Mouse (Mus musculus) right cerebral cortex, postnatal 36 days (tissue): ENCODE results near the gene Ecm1.
A peak's percentile ranks its signal among the peaks of the same experiment; 100 is the strongest.
"Not testable (repeated sequence)": the region's sequence is repeated elsewhere in the genome, so short reads cannot be mapped to it uniquely, and the experiment has no call there.

Source experiments
- DNase-seq, 2 experiments: peaks; one replicate each; pipeline ENCODE4 v3.0.0; 2022; ENCODE audit warnings: low spot score in 2 of 2, mixed read lengths in 1 of 2

Gene Ecm1

DNA sequence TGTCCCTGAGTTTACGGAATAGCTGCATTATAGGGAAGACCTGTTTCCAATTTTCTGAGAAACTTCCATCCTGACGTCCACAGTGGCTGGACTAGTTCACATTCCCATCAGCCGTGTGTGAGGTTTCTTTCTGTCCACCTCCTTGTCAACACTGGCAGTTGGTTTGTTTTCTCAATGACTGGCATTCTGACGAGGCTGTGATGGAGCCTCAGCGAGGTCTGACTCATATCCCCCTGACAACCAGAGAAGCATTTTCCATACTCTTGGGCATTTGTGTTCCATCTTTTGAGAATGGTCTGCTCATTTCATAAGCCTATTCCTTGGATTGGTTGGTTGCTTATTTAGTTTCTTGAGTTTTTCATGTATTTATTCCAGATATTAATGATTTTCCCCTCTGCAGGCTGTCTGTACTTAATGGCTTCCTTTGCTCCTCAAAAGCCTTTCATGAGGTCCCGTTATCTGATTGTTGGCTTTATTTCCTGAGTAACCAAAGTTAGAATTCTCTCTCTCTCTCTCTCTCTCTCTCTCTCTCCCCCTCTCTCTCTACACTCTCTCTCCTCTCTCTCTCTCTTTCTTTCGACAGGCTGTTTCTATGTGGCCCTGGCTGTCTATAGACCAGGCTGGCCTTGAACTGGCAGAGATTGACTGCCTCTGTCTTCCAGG lies 12.5 kb downstream of the Ecm1 start:
- DNase-seq, result no peak

- no peak for DNase-seq
Measured at GRCm38 (mm10) chr3:95725863-95726262, 13.5 kb downstream of the Ecm1 start.

GRCm38 (mm10) chr3:95722386-95722785 lies 17.0 kb downstream of the Ecm1 start:
- DNase-seq, result no peak

DNA sequence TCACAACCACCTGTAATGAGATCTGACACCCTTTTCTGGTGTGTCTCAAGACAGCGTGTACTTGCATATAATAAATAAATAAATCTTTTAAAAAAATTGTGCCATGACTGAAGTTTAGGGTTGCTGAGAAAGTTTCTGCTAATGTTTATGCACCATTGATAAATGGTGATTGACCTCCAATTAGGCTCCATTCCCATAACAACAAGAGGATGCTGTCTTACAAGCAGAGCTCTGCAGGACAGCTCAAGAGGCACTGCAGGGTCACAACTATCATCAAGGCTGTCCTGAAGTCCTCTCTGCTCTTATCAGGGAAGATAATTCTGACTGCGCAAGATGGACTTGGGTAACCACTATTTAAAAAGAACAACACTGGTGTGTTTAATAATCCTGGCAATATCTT lies 21.2 kb downstream of the Ecm1 start:
- DNase-seq, result no peak

DNA sequence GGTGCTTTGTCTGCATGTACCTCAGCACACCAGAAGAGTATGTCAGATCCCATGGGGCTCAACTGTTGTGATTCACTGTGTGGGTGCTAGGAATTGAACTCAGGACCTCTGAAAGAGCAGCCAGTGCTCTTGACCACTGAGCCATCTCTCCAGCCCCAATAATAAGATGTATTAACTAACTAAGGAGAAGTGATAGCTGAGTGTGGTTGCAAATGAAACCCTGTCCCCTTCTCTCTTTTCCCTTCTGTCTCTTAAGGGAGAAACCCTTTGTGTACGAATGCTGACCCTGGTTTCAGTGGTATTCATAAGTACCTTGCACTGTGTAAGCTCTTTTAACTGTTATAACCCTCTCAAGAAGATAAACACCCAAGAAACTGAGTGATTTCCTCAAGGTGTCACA lies 23.3 kb downstream of the Ecm1 start:
- DNase-seq, result no peak

DNA sequence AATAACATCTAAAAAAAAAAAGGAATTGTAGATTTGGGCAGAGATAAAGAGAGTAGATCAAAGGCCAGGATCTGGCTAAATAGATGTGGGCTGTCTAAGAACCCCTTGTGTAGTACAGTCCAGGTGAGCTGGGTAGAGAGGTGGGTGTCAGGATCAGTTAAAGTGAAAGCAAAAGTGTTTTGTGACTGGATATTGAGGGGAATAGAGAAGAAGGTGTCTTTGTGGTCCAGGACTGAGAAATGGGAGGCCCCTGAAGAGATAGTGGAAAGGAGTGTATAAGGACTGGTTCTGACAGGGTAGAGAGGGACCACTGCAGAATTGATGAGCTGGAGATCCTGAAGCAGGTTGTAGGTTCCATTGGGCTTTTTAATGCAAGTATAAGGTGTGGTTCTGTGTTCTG lies 29.4 kb downstream of the Ecm1 start:
- DNase-seq, result no peak

GRCm38 (mm10) chr3:95709044-95709443 lies 30.3 kb downstream of the Ecm1 start:
- no peak for DNase-seq

- DNase-seq, result no peak
Measured at GRCm38 (mm10) chr3:95707497-95707896, 31.9 kb downstream of the Ecm1 start.

- no peak for DNase-seq
Measured at GRCm38 (mm10) chr3:95706273-95706672, 33.1 kb downstream of the Ecm1 start.

GRCm38 (mm10) chr3:95704612-95705011 lies 34.8 kb downstream of the Ecm1 start:
- no peak for DNase-seq

DNA sequence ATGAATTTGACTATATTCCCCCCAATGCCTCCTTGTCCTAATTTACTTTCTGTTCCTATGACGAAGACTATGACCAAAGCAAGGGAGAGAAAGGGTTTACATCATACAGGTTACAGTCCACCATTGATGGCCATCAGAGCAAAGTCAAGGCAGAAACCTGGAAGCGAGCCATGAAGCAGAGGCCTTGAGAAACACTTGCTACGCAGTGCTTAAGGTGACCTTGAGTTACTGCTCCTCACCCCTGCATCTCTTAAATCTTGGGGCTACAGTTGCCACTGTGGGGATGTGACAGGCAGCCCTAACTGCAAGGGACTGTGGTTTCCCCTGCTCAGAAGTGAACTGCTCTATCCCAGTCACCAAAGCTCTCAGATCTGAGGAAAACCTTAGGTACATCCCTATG lies 36.1 kb downstream of the Ecm1 start:
- DNase-seq, result no peak

DNA sequence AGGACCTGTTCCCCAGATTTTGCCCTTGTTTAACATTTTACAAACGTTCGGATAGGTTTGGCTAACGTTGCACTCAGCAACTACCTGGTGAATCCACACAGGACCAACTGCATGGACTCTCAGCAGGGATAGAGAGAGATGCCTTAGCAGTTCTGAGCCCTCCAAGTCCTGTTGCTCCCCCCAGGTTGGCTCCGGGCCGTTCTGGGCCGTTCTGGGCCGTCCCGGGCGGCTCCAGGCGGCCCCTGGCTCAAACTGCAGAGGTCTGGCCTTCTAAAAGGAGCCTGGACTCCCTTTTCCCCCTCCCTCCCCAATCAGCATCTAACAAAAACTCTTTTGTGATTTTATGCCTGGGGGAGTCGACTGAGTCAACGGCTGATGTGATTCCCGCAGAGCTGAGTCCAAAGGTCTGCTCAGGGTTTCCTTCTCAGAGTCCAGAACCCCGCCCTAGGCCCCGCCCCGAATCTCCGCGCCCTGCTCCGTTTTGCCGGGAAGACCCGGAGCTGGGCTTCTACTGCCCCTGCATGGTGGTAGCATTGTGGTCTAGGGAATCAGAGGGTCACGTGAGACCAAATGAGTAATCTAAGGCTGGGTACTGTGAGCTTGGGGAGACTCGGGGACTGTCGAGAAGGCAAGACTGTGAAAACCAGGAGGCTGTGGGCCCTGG lies 37.4 kb downstream of the Ecm1 start:
- peak in 1 of 2 experiments; percentile 18 for DNase-seq

- no peak for DNase-seq
Measured at GRCm38 (mm10) chr3:95701085-95701484, 38.3 kb downstream of the Ecm1 start.

DNA sequence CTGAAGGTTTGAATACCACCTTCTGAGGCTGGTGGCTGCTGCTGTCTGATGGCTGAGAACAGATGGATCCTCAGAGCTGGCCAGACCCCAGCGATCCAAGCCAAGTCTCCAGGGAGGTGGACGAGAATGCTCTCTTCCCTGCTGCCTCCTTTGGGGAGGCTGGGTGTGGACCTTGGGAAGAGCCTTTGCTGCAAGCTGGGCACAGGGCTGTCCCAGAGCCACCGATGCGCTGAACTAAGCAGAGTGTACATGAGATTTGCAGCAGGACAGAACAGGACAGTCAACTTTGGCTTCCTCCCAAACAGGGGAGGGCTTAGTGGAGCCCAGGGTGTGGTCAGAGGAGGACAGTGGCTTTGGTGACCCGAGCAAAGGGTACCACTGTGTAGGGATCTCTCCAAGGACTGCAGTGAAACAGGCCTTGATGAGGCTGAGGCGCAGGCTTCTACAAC lies 39.1 kb downstream of the Ecm1 start:
- no peak for DNase-seq

GRCm38 (mm10) chr3:95698286-95698685 lies 41.1 kb downstream of the Ecm1 start:
- no peak for DNase-seq

DNA sequence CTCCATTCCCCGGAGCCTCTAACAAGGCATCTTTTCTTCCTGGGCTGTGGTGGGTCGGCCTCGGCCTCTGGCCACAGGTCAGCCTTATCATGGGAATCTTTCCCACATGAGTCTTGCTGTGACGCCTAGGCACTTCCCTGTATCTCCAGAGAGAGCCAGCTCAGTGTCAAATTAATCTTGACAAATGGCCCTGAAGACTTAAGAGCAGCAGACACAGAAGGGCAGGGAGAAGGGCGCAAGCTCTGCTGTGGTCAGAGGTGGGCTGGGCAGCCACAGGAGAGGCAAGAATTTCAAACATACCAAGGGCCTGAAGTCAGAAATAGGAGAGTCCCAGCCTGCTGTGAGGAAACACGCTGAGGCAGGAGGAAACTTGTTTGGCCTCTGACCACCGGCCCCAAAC lies 43.0 kb downstream of the Ecm1 start:
- DNase-seq, result no peak

GRCm38 (mm10) chr3:95695796-95696195 lies 43.6 kb downstream of the Ecm1 start:
- no peak for DNase-seq

DNA sequence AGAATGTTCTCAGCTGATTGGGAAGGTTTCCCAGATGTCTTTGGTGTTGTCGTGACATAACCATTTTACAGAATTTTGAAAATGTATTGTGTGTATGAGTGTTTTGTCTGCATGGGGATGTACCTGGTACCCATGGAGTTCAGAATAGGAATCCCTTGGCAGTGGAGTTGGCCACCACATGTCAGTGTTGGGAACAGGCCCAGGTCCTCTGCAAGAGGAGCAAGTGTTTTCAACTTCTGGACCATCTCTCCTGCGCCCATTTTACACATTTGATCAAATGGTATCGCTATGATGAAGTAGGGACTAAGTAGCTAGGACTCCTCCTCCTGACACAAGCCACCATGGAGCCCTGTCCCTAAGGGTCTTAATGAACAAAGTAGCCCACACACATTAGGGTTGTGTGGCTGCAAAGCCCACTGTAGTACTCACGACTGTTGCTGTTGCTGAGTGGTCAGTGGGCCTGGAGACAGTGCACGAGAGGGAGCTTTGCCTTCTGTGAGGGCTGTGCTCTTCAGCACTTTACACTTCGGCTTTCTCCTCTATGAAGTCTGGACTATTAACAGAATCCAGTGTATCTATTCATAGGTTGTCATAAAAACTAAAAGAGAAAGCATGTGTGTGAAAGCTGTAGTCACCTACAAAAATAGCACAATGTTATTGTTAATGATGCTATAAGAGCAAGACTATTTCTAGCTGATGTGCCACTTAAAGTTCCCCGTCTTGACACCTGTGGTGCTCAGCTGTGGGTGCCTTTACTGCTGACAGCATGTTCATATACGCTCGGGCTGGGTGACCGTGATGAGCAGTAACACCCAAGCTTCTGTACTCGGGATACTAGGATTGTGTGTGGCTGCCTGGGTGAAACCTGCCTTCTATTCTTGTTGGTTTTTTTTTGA lies 44.3 kb downstream of the Ecm1 start:
- DNase-seq, result no peak

DNA sequence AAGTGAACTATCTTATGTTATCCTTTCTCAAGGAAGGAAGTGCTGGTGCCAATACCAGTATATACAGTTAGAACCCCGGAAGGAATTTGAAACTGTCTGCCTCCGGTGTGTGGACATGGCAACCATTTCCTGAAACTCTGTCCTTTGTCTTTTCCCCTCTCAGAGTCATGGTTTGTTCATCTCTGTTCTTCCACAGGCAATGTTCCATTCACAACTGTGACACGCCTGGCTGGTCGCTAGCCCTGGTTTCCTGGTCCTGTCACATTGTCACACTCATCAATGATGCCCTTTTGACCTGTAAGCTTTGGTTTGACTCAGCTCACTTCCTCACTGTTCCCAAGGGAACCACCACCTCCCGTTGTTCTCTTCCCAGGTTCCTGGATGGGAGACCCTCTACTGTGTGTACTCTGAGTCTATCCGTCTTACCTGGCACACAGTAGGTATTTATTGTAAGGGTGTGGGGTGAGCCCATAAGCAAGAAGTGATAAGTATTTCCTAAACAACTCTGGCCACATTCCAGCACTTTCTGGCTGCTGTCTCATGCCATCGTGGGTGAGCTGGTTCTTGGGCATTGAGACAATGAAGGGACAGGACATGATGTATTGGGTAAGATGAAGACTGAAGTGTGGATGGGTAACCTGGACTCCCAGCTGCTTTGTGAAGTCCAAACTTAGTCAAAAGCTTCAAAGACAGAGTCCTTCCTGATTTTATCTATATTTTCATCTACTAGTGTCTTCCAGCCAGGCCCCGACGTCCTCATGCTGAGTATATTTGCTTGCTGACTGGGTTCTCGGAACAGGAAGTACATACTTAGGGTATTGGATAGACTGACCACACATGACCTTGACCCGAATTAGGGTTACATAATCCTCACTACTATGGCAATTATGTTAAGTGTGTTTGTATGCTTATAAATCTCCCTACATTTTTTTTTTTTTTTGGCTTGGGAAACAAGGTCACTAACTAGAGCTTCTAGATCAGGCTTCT lies 45.3 kb downstream of the Ecm1 start:
- DNase-seq, result no peak

- DNase-seq, result no peak
Measured at GRCm38 (mm10) chr3:95692677-95693076, 46.7 kb downstream of the Ecm1 start.

GRCm38 (mm10) chr3:95690552-95690951 lies 48.8 kb downstream of the Ecm1 start:
- not testable (repeated sequence) for DNase-seq
